Mouse (Mus musculus) stomach, embryonic 16.5 days (tissue): ENCODE results near the gene Cckbr. TPM values are rescaled to one million over a fixed set of nuclear protein-coding genes. Genes with fewer than 3 reads are reported as not detected.
"Not testable (repeated sequence)": the region's sequence is repeated elsewhere in the genome, so short reads cannot be mapped to it uniquely, and the experiment has no call there.

Source experiments
- ATAC-seq: fragments of 200-750 bp; cut with Nextera tagmentation; 2 replicates; pipeline ENCODE4 v1.8.0; 2017; ENCODE audit warnings: moderate number of reproducible peaks, moderate TSS enrichment; ENCODE audit not compliant: insufficient read depth, low FRiP score
- H3K27ac ChIP-seq: fragments of 300-500 bp; sonication (generic); 2 replicates; pipeline ENCODE4 v1.5.1; 2014; ENCODE audit warnings: low read length
- H3K27me3 ChIP-seq: fragments of 300-500 bp; sonication (generic); 2 replicates; pipeline ENCODE4 v1.6.1; 2014; ENCODE audit warnings: low read length, control low read depth, mixed read lengths; ENCODE audit not compliant: control insufficient read depth, insufficient read depth
- H3K36me3 ChIP-seq: fragments of 300-500 bp; sonication (generic); 2 replicates; pipeline ENCODE4 v1.6.1; 2014; ENCODE audit warnings: low read length; ENCODE audit not compliant: control insufficient read depth, insufficient read depth
- H3K4me1 ChIP-seq: fragments of 300-500 bp; sonication (generic); 2 replicates; pipeline ENCODE4 v1.6.1; 2014; ENCODE audit warnings: low read length, control low read depth, mixed read lengths; ENCODE audit not compliant: control insufficient read depth, insufficient read depth
- H3K4me2 ChIP-seq: fragments of 300-500 bp; sonication (generic); 2 replicates; pipeline ENCODE4 v1.6.1; 2014; ENCODE audit warnings: low read depth, low read length, mixed read lengths
- H3K4me3 ChIP-seq: fragments of 300-500 bp; sonication (generic); replicated peaks from 2 replicates; pipeline ENCODE4 v1.5.1; 2014; ENCODE audit warnings: mild to moderate bottlenecking, low read length
- H3K9ac ChIP-seq: fragments of 300-500 bp; sonication (generic); 2 replicates; pipeline ENCODE4 v1.6.1; 2014; ENCODE audit warnings: low read length
- H3K9me3 ChIP-seq: fragments of 300-500 bp; sonication (generic); replicated peaks from 2 replicates; pipeline ENCODE4 v1.6.1; 2016; ENCODE audit warnings: low read length, control low read depth; ENCODE audit not compliant: control insufficient read depth
- WGBS: fragments of 180-500 bp; shearing (Covaris S2); extraction: QIAGEN DNeasy Blood & Tissue Kit; methylation state at CpG from one replicate; pipeline ENCODE4 v1.1.7; 2014; 5-methylcytosine and 5-hydroxymethylcytosine counted together
- polyA plus RNA-seq: library from polyadenylated mRNA; unstranded; fragments of >200 nt; fragmentation: Nextera tagmentation; extraction: Ambion mirVana; gene quantifications from 2 replicates; pipeline ENCODE4 v1.2.1, GENCODE M21; 2015

Gene Cckbr
- polyA plus RNA-seq, 1 experiment from 2014 or later, result 1.3 TPM

DNA sequence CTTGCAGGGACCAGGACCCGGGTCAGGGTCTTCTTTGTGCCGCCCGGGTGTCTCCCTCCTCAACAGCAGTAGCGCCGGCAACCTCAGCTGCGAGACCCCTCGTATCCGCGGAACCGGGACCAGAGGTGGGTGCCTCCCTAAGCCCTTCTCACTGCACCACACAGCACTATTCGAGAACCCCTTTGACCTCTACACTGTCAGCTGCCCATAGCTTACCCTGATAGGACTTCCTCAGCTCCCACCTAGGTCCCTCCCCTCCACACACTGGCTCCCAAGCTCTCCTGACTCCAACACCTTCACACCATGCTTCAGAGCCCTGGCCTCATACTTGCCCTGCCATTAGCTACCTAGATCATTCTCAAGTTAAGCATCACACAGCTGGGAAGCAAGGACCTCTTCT is 520 bp downstream of the Cckbr start:
- WGBS, result under 1% methylated on average over 11 of the region's 11 CpGs
- no peak overlapping the region for H3K27ac ChIP-seq
- H3K27me3 ChIP-seq, result peaks cover 24% of the 10 kb centered on the region; the same call in 1 of the 2 replicates
- H3K9me3 ChIP-seq, result no peaks in the 10 kb centered on the region
- peaks cover 7% of the 10 kb centered on the region; the same call in 1 of the 2 replicates for H3K4me1 ChIP-seq
- H3K9ac ChIP-seq, result peak overlapping the region; percentile 19; the same call in 1 of the 2 replicates
- H3K4me3 ChIP-seq, result peak overlapping the region; percentile 39
- H3K36me3 ChIP-seq, result no peaks in the 10 kb centered on the region
- 0 out of 2 replicates have a peak, but pooled peaks have one; percentile 18 for ATAC-seq
- peak overlapping the region; percentile 60 for H3K4me2 ChIP-seq

DNA sequence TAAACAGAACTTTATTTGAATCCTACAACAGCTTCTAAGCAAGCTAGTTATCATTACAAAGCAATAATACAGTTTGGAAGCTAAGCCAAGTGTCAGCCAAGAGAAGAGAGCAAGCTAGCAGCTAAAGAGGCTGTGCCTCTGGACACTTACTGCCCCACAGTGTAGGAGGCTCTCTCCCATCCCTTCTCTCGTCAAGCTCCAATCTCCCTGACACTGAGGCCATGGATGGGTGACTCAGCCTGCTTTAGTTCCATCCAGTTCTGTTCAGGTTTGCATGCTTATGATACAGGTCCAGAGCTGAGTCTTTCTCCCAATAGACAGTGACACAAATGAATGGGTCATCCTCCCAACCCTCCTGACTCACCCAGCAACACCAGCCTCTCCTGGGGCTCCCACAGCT is 6.5 kb downstream of the Cckbr start:
- Histone ChIP-seq H3K4me3 (no peak overlapping the region), H3K4me2 (no peak overlapping the region), H3K36me3 (no peaks in the 10 kb centered on the region), H3K27ac (no peak overlapping the region), H3K4me1 (no peaks in the 10 kb centered on the region), H3K9ac (no peak overlapping the region), H3K9me3 (no peaks in the 10 kb centered on the region), H3K27me3 (peaks cover 4% of the 10 kb centered on the region; the same call in 1 of the 2 replicates)
- no peak for ATAC-seq
- WGBS, result 54% methylated on average over 1 of the region's 1 CpGs

DNA sequence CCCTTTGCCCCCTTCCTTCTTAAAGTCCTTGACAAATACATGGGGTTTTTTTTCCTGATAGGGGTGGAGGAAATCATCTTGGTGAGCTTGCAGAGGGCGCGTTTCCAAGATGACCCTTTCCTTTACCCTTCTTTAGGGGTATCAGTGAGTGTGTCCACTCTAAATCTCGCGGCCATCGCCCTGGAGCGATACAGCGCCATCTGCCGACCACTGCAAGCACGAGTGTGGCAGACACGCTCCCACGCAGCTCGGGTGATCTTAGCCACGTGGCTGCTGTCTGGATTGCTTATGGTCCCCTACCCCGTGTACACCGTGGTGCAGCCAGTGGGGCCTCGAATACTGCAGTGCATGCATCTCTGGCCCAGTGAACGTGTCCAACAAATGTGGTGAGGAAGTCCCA is 8.3 kb downstream of the Cckbr start:
- Histone ChIP-seq H3K4me3 (no peak overlapping the region), H3K4me2 (no peak overlapping the region), H3K27me3 (no peaks in the 10 kb centered on the region), H3K27ac (no peak overlapping the region), H3K9me3 (no peaks in the 10 kb centered on the region), H3K9ac (no peak overlapping the region), H3K36me3 (no peaks in the 10 kb centered on the region), H3K4me1 (peaks cover 3% of the 10 kb centered on the region; the same call in 1 of the 2 replicates)
- ATAC-seq, result no peak
- WGBS, result 89% methylated on average over 17 of the region's 17 CpGs

DNA sequence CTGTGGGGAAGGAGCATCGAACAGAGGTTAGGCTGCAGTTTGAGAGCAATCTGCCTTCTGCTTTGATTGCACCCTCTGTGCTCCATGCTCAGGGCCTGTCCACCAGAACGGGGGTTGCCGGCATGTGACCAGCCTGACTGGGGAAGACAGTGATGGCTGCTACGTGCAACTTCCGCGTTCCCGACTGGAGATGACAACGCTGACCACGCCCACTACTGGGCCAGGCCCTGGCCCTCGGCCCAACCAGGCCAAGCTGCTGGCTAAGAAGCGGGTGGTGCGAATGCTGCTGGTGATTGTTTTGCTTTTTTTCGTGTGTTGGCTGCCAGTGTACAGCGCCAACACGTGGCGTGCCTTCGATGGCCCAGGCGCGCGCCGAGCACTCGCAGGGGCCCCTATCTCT is 9.3 kb downstream of the Cckbr start:
- Histone ChIP-seq H3K27me3 (no peaks in the 10 kb centered on the region), H3K36me3 (no peaks in the 10 kb centered on the region), H3K27ac (no peak overlapping the region), H3K4me1 (peaks cover 3% of the 10 kb centered on the region; the same call in 1 of the 2 replicates), H3K4me2 (no peak overlapping the region), H3K9me3 (no peaks in the 10 kb centered on the region), H3K4me3 (no peak overlapping the region), H3K9ac (no peak overlapping the region)
- no peak for ATAC-seq
- WGBS, result 74% methylated on average over 22 of the region's 22 CpGs

DNA sequence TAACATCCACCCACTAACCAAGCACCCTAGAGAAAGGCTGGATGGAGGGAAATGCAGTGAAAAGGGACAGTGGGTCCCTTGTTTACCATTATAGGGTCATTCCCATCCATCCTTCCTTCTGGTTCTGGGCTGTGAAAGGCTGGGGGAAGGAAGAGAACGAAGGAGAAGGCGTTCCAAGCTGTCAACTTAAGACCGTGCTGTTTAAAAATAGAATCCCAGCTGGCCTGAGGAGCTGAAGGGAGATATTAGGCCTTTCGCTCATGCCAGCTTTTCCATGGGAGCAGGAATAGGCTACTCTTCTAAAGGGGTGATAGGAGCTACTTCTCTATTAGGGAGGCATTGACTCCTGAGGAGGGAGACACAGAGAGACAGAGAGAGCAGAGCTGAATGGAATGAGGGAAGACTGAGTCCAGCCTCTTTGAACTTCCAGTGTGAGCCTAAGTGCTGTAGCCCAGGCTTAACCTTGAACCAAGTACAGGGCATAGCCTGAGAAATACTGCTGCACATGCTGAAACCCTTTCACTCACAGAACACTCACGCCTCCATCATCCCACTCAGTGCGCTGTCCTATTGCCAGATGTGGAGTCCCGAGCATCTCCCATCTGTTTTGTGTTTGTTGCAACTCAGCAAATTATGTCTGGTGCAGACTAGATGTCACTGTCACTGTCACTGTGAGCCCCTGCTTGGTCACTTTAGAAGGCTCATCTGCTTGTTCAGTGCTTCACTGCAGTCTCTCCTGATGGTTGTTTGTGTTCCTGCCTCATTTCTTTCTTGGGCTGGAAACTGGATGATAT is 12.6 kb downstream of the Cckbr start:
- peaks cover 3% of the 10 kb centered on the region; the same call in 1 of the 2 replicates for H3K4me1 ChIP-seq
- no peak overlapping the region for H3K9ac ChIP-seq
- no peaks in the 10 kb centered on the region for H3K27me3 ChIP-seq
- no peaks in the 10 kb centered on the region for H3K9me3 ChIP-seq
- WGBS, result 51% methylated on average over 7 of the region's 7 CpGs
- no peak overlapping the region for H3K27ac ChIP-seq
- H3K4me3 ChIP-seq, result no peak overlapping the region
- H3K36me3 ChIP-seq, result no peaks in the 10 kb centered on the region
- H3K4me2 ChIP-seq, result no peak overlapping the region
- ATAC-seq, result no peak

DNA sequence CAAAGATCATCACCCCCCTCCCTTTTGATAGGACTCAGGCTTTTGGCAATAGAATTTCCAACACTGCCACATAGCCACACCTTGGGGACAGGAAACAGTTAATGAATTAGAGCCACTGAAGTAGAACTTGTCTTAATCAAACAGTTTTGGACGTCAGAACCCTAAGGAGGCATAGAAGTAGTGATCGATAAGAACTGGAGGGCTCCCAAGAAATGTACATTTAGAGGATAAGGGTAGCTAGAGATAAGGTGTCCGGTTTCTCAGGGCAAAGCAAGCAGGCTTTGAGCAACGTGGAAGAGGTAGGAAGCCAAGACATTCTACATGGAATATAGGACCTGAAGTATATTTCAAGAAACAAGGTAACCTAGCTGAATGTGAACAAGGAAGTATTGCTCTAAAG is 15.9 kb downstream of the Cckbr start:
- Histone ChIP-seq H3K9me3 (no peaks in the 10 kb centered on the region), H3K27me3 (no peaks in the 10 kb centered on the region), H3K27ac (peak overlapping the region; percentile 39; the same call in 1 of the 2 replicates), H3K9ac (no peak overlapping the region), H3K4me2 (no peak overlapping the region), H3K36me3 (no peaks in the 10 kb centered on the region), H3K4me3 (no peak overlapping the region), H3K4me1 (peaks cover 3% of the 10 kb centered on the region; the same call in 1 of the 2 replicates)
- peak; percentile 77; the same call in 1 of the 2 replicates for ATAC-seq
- 38% methylated on average over 4 of the region's 4 CpGs for WGBS

GRCm38 (mm10) chr7:105445076-105445475 is 19.5 kb downstream of the Cckbr start:
- Histone ChIP-seq H3K9me3 (no peaks in the 10 kb centered on the region), H3K9ac (no peak overlapping the region), H3K36me3 (no peaks in the 10 kb centered on the region), H3K27me3 (no peaks in the 10 kb centered on the region), H3K4me1 (no peaks in the 10 kb centered on the region; the same call in 1 of the 2 replicates), H3K27ac (no peak overlapping the region), H3K4me3 (no peak overlapping the region), H3K4me2 (no peak overlapping the region)
- ATAC-seq, result no peak
- 71% methylated on average over 3 of the region's 3 CpGs for whole genome bisulfite sequencing

DNA sequence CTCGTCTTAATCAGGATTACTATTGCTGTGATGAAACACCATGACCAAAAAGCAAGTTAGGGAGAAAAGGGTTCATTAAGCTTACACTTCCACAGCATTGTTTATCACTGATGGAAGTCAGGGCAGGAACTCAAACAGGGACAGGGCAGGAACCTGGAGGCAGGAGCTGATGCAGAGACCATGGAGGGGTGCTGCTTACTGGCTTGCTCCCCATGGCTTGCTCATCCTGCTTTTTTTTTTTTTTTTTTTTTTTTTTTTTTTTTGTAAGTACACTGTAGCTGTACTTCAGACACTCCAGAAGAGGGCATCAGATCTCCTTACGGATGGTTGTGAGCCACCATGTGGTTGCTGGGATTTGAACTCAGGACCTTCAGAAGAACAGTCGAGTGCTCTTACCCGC is 27.8 kb downstream of the Cckbr start:
- WGBS, result 87% methylated on average over 4 of the region's 4 CpGs
- not testable (repeated sequence) for ATAC-seq, H3K4me2 ChIP-seq, H3K36me3 ChIP-seq, H3K9ac ChIP-seq, H3K27me3 ChIP-seq, H3K4me3 ChIP-seq, H3K27ac ChIP-seq, H3K4me1 ChIP-seq, H3K9me3 ChIP-seq

- Histone ChIP-seq H3K4me2 (no peak overlapping the region), H3K4me3 (no peak overlapping the region), H3K9me3 (no peaks in the 10 kb centered on the region), H3K4me1 (no peaks in the 10 kb centered on the region), H3K36me3 (no peaks in the 10 kb centered on the region), H3K9ac (no peak overlapping the region), H3K27me3 (no peaks in the 10 kb centered on the region), H3K27ac (no peak overlapping the region)
- no peak for ATAC-seq
Measured at GRCm38 (mm10) chr7:105458546-105458945, 33.0 kb downstream of the Cckbr start.
